Mouse (Mus musculus) naive thymus-derived CD4-positive, alpha-beta T cell, adult 2 months (primary cell): ENCODE results near the gene Dyrk1b.
"Not testable (repeated sequence)": the region's sequence is repeated elsewhere in the genome, so short reads cannot be mapped to it uniquely, and the experiment has no call there.

ENCODE experiments used
- DNase-seq: peaks from one replicate; pipeline ENCODE4 v3.0.0-alpha.2; 2011; ENCODE audit warnings: low read depth

Dyrk1b gene

DNA sequence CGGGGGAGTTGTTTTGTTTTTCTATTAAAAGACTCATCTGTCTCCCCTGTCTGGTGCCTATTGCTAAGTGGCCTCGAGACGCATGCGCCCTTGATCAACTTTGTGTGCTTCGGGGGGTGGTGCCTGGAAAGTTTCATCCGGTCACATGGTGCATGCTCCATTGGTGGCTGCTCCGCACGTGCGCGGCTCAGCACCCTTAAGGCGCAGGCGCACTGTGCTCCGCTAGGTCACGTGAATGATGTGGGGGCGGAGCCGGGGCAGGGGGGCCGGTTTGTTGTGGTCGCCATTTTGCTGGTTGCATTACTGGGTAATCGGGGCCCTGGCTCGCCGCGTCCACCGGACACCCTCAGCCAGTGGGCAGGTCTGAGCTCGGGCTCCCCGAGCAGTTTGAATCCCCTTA is at the start of gene Dyrk1b:
TSS of gene Dyrk1b (plus strand) at position 242 of the 400 bp plus-strand sequence.
- DNase-seq: peak; percentile 99

GRCm38 (mm10) chr7:28137613-28138012 is 41.7 kb upstream of the Dyrk1b start:
- DNase-seq: peak; percentile 23

GRCm38 (mm10) chr7:28148263-28148662 is 31.0 kb upstream of the Dyrk1b start:
- peak; percentile 82 for DNase-seq

DNA sequence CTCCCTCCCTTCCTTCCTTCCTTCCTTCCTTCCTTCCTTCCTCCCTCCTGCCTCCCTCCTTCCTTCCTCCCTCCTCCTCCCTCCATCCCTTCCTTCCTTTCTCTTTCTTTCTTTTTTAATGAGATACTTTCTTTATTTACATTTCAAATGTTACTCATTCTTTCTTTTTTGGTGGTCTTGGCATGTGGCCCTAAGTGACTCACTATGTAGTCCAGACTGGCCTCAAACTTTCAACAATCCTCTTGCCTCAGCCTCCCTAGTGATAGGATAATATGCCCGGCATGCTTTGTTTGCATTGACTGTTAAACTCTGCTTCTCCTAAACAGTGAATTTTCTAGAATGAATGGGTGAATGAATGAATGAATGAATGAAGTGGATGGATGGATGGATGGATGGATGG is 29.4 kb upstream of the Dyrk1b start:
- DNase-seq: no peak

- peak; percentile 59 for DNase-seq
These were observed 27.6 kb upstream of the Dyrk1b start for GRCm38 (mm10) chr7:28151584-28152221.

DNA sequence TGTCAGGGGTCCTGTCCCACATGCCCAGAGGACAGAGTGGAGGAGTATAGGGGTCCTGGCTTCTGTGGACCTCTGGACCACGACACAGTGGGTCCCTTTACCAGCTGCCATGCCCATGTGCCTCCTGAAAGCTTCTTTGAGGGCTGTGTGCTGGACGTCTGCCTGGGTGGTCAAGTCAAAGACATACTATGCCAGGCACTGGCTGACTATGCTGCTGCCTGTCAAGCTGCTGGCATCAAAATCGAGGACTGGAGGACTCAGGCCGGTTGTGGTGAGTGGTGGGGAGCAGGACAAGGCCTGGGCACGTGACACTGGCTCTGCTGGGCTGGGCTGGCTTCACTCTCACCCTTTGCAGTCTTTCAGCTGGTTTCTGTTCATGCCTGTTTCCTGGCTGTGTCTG is 25.7 kb upstream of the Dyrk1b start:
- DNase-seq: not testable (repeated sequence)

DNA sequence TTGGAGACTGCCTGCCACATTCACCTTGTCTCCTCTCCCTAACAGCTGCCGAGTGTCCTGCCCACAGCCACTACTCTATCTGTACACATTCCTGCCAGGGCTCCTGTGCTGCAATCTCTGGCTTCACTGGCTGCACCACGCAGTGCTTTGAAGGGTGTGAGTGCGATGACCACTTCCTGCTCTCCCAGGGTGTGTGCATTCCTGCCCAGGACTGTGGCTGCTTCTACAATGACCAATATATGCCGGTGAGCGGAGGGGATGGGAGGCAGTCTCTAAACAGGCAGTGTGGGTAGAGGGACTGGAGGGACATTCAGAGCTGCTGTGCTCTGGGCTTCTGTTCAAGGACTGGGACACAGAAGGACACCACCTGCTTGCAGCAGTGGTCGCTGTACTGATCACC is 20.0 kb upstream of the Dyrk1b start:
- no peak for DNase-seq

DNA sequence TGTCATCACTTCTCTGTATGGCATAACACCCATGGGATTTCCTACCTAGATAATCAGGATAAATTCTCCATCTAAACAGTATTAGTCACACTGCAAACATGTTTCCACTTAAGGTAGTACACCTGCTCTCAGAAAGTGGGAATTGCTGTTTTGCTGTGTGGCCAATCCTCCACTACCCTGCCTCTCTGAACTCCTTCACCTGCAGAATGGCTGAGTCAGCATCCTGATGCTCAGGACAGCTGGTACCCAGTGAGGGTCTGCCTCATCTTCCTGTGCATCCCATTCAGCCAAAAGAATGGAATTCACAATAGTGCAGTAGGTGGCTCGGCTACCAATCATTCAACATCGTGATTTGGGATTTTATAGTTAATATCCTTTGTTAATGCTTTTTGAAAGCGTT is 19.4 kb upstream of the Dyrk1b start:
- no peak for DNase-seq

GRCm38 (mm10) chr7:28161163-28161749 is 18.0 kb upstream of the Dyrk1b start:
- DNase-seq: no peak

GRCm38 (mm10) chr7:28165406-28165805 is 13.9 kb upstream of the Dyrk1b start:
- no peak for DNase-seq

DNA sequence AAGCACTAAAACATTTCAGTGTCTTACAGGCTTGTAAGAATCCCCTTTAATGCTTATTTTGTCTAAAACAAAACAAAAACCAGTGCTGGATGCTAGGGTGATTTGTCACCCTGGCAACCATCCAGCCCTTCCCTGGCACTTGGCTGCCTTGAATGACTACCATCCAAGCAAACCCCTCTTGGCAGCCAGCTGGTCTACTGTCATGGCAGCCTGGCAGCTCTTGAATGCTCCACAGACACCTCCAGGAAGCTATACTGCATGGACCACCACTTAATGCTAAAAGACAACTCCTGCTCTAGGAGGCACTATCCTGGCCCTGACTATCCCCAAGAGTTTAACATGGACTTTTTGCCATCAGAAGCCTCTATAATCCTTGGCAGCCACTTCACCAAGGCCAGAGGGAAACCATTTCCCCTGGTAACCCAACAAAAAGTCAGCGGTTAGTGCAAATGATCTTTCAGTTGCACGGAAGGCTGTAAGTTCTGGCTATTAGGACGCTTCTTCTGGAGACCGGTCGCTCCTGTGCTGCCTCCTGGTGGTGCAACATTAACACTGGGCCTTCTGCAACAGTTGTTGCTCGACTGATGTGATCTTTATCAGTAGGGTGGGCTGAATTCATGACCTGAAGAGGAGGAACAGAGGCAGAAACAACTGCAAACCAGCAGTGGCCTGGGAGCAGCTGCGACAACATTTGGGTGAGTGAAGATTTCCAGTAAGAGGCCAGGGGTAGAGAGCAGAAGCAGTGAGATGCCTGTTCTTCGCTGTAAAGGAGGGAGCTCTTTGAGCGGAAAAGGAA is 10.8 kb upstream of the Dyrk1b start:
- peak; percentile 87 for DNase-seq

GRCm38 (mm10) chr7:28169489-28170422 is 9.5 kb upstream of the Dyrk1b start, which contains the start of gene Fbl:
Gene Fbl (plus strand): TSS chr7:28169710.
- peak; percentile 97 for DNase-seq

GRCm38 (mm10) chr7:28175358-28175757 is 3.9 kb upstream of the Dyrk1b start:
- no peak for DNase-seq

DNA sequence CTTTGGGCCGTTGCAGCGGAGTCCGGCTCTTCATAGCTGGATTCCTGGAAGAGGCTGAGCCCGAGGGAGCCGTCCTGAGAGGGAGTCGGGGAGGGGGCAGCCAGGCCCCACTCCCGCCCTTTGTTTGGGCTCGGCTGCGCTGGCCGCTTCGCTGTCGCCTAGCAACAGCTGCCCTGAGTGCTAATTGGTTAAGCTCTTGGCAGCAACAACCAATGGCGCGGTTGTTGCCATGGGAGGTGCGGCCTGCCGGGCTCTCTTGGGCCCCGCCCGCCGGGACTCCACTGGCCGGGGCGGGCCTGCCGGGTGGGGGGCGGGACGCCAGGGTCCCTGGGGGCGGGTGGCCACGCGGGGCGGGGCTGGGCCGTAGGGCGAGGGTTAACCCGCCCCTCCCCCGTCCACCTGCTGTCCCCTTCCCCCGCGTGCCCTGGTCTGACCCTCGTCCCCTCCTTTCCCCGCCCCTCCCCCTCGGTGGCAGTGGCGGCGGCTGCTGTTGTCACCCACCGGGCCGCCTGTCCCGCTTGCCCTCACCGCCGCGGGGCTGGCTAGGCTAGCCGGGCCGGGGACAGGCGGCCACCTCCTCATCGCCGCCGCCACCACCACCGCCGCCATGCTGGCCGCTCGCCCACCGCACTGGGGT is 590 bp downstream of the Dyrk1b start:
- DNase-seq: peak; percentile 95

GRCm38 (mm10) chr7:28180890-28181289 is 1.6 kb downstream of the Dyrk1b start:
- DNase-seq: no peak

- DNase-seq: no peak
These were observed 2.1 kb downstream of the Dyrk1b start for GRCm38 (mm10) chr7:28181376-28181775.

GRCm38 (mm10) chr7:28182320-28182719 is 3.1 kb downstream of the Dyrk1b start:
- DNase-seq: no peak

DNA sequence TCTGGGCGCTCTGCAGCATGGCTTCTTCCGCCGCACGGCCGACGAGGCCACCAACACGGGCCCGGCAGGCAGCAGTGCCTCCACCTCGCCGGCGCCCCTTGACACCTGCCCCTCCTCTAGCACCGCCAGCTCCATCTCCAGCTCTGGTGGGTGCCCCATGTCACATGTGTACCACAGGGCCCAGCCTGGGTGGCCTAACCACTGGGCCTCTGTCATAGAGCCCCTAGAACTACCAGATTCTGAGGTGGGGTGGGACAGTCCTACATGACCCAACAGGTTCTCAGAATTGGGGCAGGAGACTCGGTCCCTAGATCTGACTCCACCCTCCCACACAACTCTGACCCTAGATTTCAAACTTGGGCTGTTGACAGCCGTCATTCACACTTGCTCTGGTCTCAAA is 6.6 kb downstream of the Dyrk1b start:
- no peak for DNase-seq

- no peak for DNase-seq
These were observed 7.4 kb downstream of the Dyrk1b start for GRCm38 (mm10) chr7:28186631-28187030.

DNA sequence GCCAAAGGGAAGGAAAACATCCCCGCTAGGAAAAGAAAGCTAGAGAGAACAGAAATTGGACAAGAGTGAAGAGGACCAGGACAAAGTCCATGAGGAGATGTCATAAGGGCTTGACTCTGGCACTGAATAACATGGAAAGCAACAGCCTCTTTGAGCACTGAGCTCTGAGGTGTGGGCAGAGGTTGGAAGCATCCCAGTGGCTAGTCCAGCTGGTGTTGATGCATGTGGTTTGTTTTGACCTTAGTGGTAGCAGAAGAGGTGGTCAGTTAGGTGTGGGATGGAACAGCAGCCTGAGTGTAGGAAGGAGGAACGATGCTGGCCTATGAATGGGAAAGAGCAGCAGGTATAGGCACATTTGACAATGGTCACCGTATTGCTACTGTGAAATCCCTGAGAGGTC is 12.2 kb downstream of the Dyrk1b start:
- DNase-seq: no peak

DNA sequence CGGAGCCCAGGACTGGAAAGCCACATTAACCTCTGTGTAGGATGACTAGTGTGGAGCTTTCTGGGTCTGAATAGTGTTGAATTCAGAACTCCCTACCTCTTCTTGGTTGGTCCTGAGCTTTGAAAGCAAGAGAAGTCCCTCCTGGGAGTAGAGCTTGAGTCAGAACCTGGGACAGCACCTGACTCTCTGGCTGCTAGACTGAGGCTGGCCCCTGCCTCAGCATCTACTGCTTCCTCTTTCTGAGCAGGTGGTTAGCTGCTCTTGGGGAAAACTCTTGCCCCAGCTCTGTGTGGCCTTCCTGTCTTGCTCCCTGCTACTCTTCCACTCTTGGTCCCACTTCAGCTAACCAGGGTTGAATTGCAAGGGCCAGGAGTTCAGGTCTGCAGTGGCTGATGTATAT is 12.6 kb downstream of the Dyrk1b start:
- no peak for DNase-seq
